Mouse (Mus musculus): ENCODE measurements around the gene Bak1. TPM values are rescaled to one million over a fixed set of nuclear protein-coding genes. Genes with fewer than 3 reads are reported as not detected.
"Not testable (repeated sequence)": the region's sequence is repeated elsewhere in the genome, so short reads cannot be mapped to it uniquely, and the experiment has no call there.

Gene Bak1
- total RNA-seq, 2 experiments from 2014 or later = 40.4 to 43.2 TPM

GRCm38 (mm10) chr17:26995006-26995405, 33.8 kb downstream of the Bak1 start:
- no peak for DNase-seq
- intact Hi-C loops (cut with DNase I) = no loop called here

- intact Hi-C loops (cut with DNase I) = no loop called here
- DNase-seq = peak; percentile 82 to 85
These were observed 34.4 kb downstream of the Bak1 start for GRCm38 (mm10) chr17:26994410-26994809.

GRCm38 (mm10) chr17:26990521-26990920, 38.3 kb downstream of the Bak1 start:
- intact Hi-C loops (cut with DNase I) = no loop called here
- no peak for DNase-seq

GRCm38 (mm10) chr17:26985503-26986179, 43.2 kb downstream of the Bak1 start:
- intact Hi-C loops (cut with DNase I) = no loop called here
- DNase-seq = no peak

GRCm38 (mm10) chr17:26983382-26983781, 45.4 kb downstream of the Bak1 start:
- intact Hi-C loops (cut with DNase I) = no loop called here
- DNase-seq = peak; percentile 45 to 46

- no peak for DNase-seq
- intact Hi-C loops (cut with DNase I) = no loop called here
These were observed 47.8 kb downstream of the Bak1 start for GRCm38 (mm10) chr17:26981050-26981449.

GRCm38 (mm10) chr17:26979426-26979825, 49.4 kb downstream of the Bak1 start:
- intact Hi-C loops (cut with DNase I) = no loop called here
- DNase-seq = no peak

GRCm38 (mm10) chr17:26977354-26977753, 51.5 kb downstream of the Bak1 start:
- intact Hi-C loops (cut with DNase I); DNase-seq: not testable (repeated sequence)

- no peak for DNase-seq
- intact Hi-C loops (cut with DNase I) = no loop called here
These were observed 53.4 kb downstream of the Bak1 start for GRCm38 (mm10) chr17:26975415-26975814.

- intact Hi-C loops (cut with DNase I) = no loop called here
- no peak for DNase-seq
These were observed 54.3 kb downstream of the Bak1 start for GRCm38 (mm10) chr17:26974547-26974946.

GRCm38 (mm10) chr17:26972703-26973574, 55.9 kb downstream of the Bak1 start, which contains the start of gene Zbtb9:
Gene Zbtb9, plus strand, starts transcription at chr17:26973167.
- intact Hi-C loops (cut with DNase I) = no loop called here
- DNase-seq = peak; percentile 96 to 97

- intact Hi-C loops (cut with DNase I) = no loop called here
- no peak for DNase-seq
These were observed 56.7 kb downstream of the Bak1 start for GRCm38 (mm10) chr17:26972107-26972506.

- DNase-seq = no peak
- intact Hi-C loops (cut with DNase I) = no loop called here
These were observed 57.4 kb downstream of the Bak1 start for GRCm38 (mm10) chr17:26971247-26971905.

GRCm38 (mm10) chr17:26970221-26970620, 58.6 kb downstream of the Bak1 start:
- intact Hi-C loops (cut with DNase I) = no loop called here

More at GRCm38 (mm10) chr17:26970221-26970620, 58.6 kb downstream of the Bak1 start:
- DNase-seq = no peak

Other genes starting within 250 kb of the Bak1 start
- 10 to 100 TPM; 35.7 to 38.2 TPM for gene Bnip1, start 247.9 kb downstream of the Bak1 start, total RNA-seq (2021)
- gene Nkx2-5, start 184.0 kb downstream of the Bak1 start, total RNA-seq (2021) = 10 to 100 TPM; 77.5 to 93.1 TPM
- 1 to 10 TPM; 3.9 to 4.1 TPM for gene Kifc5b, start 111.9 kb downstream of the Bak1 start, total RNA-seq (2021)
- gene Phf1, start 96.0 kb downstream of the Bak1 start, total RNA-seq (2021) = 10 to 100 TPM; 10.1 to 12.4 TPM
- gene Cuta, start 89.4 kb downstream of the Bak1 start, total RNA-seq (2021) = 100 to 1,000 TPM; 102 to 105 TPM
- 10 to 100 TPM in 1 of 2 experiments, 1 to 10 TPM in 1; 9.3 to 10.8 TPM for gene Syngap1, start 87.8 kb downstream of the Bak1 start, total RNA-seq (2021)
- 1 to 10 TPM; 2.7 to 4.9 TPM for gene Zbtb9, start 55.8 kb downstream of the Bak1 start, total RNA-seq (2021)
- 1 to 10 TPM; 8.0 to 9.0 TPM for gene Itpr3, start 28.3 kb upstream of the Bak1 start, total RNA-seq (2021)
- gene Uqcc2, start 104.9 kb upstream of the Bak1 start, total RNA-seq (2021) = 100 to 1,000 TPM; 278 to 279 TPM
- gene Ip6k3, start 138.8 kb upstream of the Bak1 start, total RNA-seq (2021) = 1 to 10 TPM; 9.2 to 10.0 TPM
- 10 to 100 TPM; 32.3 to 32.6 TPM for gene Lemd2, start 175.5 kb upstream of the Bak1 start, total RNA-seq (2021)